Comparison of ENCODE assay signal across 8 mouse cellular contexts in the genomic region with DNA sequence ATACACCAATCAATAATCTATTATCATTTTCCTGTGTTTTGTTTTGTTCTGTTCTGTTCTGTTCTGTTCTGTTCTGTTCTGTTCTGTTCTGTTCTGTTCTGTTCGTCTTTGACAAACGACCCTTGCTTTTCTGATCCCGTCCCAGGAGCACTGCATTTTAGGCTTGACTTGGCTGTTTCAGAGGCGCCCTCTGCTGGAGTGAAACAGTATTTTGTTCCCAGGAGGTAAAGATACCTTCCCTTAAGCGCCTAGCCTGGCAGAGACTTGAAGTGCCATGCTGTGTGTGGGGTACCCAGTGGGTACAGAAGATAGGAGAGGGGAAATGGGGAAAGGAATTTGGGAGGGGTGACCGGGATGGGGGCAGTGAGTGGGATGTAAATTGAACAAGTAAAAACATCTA. TPM values are rescaled to one million over a fixed set of nuclear protein-coding genes. Genes with fewer than 3 reads are reported as not detected.
DNase-seq lines count a peak whose midpoint lies in the region; ATAC-seq and TF ChIP-seq lines count a peak whose summit lies in the region.

No protein-coding gene starts in this region.

- WGBS in kidney, embryonic 16.5 days: 30% methylated on average over 6 of the region's 6 CpGs
- whole genome bisulfite sequencing in limb, embryonic 11.5 days: 36% methylated on average over 6 of the region's 6 CpGs

- H3K9me3 ChIP-seq in kidney, embryonic 16.5 days (ENCODE audit: low read length): no peaks in the 10 kb centered on the region
- H3K9me3 ChIP-seq in limb, embryonic 11.5 days (ENCODE audit: control insufficient read depth, low read length): no peaks in the 10 kb centered on the region

- TF ChIP-seq CTCF in Patski (IDR thresholded peaks at IDR 0.05): peak; percentile 73

- in situ Hi-C loops in Patski (cut with MboI; ENCODE audit: low pct_unique_long_range_greater_than_20kb): no loop called here

- no peak overlapping the region for H3K27ac ChIP-seq in kidney, embryonic 16.5 days (ENCODE audit: low read length)
- no peak overlapping the region for H3K27ac ChIP-seq in limb, embryonic 11.5 days (replicated peaks; ENCODE audit: low read depth, low read length)

- H3K4me1 ChIP-seq in kidney, embryonic 16.5 days (ENCODE audit: insufficient read depth, low read length): no peaks in the 10 kb centered on the region
- no peaks in the 10 kb centered on the region for H3K4me1 ChIP-seq in limb, embryonic 11.5 days (ENCODE audit: control insufficient read depth, insufficient read depth, low read length)

- DNase-seq in kidney, adult 18-20 months: peak; percentile 52
- DNase-seq in Patski (ENCODE audit: low read depth, low spot score): no peak
- DNase-seq in embryo, embryonic 9.5 days (ENCODE audit: extremely low spot score): peak; percentile 25
- peak; percentile 67 for DNase-seq in limb, embryonic 11.5 days (ENCODE audit: low spot score)
- DNase-seq in retina, embryonic 14.5 days (ENCODE audit: low spot score): peak; percentile 48
- DNase-seq in cerebellum, adult 11 months: no peak

- POLR2A ChIA-PET in Patski (lab: Charles Lee): interaction anchor here (0.7 kb wide), 1 partner anchor 95 kb away, joined by 4 read pairs; no protein-coding TSS in a partner anchor

- no peak overlapping the region for H3K4me2 ChIP-seq in kidney, embryonic 16.5 days (replicated peaks; ENCODE audit: low read depth, low read length)
- no peak overlapping the region for H3K4me2 ChIP-seq in limb, embryonic 11.5 days (ENCODE audit: low read depth, severe bottlenecking)

- no peak for ATAC-seq in kidney, embryonic 16.5 days (ENCODE audit: low FRiP score, low TSS enrichment)
- ATAC-seq in CD4-positive, CD25-positive, alpha-beta regulatory T cell, adult 4 months: peak; percentile 63
- ATAC-seq in Patski: no peak
- no peak for ATAC-seq in limb, embryonic 11.5 days (ENCODE audit: insufficient number of reproducible peaks, low FRiP score, low TSS enrichment, low read depth)

- CTCF ChIA-PET in Patski (lab: Charles Lee): interaction anchor here (0.8 kb wide), 1 partner anchor 20 kb away, joined by 3 read pairs; no protein-coding TSS in a partner anchor

- H3K9ac ChIP-seq in kidney, embryonic 16.5 days (replicated peaks; ENCODE audit: low read length): no peak overlapping the region
- no peak overlapping the region for H3K9ac ChIP-seq in limb, embryonic 11.5 days (ENCODE audit: low read length)

- H3K4me3 ChIP-seq in kidney, embryonic 16.5 days (ENCODE audit: low read length): no peak overlapping the region
- no peak overlapping the region for H3K4me3 ChIP-seq in limb, embryonic 11.5 days (ENCODE audit: low read depth, low read length)

- H3K36me3 ChIP-seq in kidney, embryonic 16.5 days (ENCODE audit: insufficient read depth, low read length): no peaks in the 10 kb centered on the region
- H3K36me3 ChIP-seq in limb, embryonic 11.5 days (ENCODE audit: control insufficient read depth, insufficient read depth, low read length): no peaks in the 10 kb centered on the region

- H3K27me3 ChIP-seq in kidney, embryonic 16.5 days (ENCODE audit: insufficient read depth, low read length): no peaks in the 10 kb centered on the region
- H3K27me3 ChIP-seq in Patski: peaks cover 12% of the 10 kb centered on the region
- H3K27me3 ChIP-seq in limb, embryonic 11.5 days (ENCODE audit: control insufficient read depth, insufficient read depth, low read length): no peaks in the 10 kb centered on the region

RNA-seq across cellular contexts. Expression of a gene that starts 21.5 kb away (rescaled TPM):
- 1.00 and 1.5 TPM in 2 replicates for polyA plus RNA-seq in kidney, embryonic 16.5 days (2015; fragmentation: Nextera tagmentation; extraction: Ambion mirVana)
- under 1 TPM; 0.39 to 0.85 TPM for polyA plus RNA-seq in CD4-positive, CD25-positive, alpha-beta regulatory T cell, adult 4 months (2017; shearing (Covaris generic))
- 0.01 TPM for polyA plus RNA-seq in Patski (2021)
- polyA plus RNA-seq in limb, embryonic 11.5 days (2014; fragmentation: Nextera tagmentation; extraction: Ambion mirVana): 0.17 and 0.21 TPM in 2 replicates

RNA-seq across cellular contexts. Expression of a gene that starts 35.5 kb away (rescaled TPM):
- not detected in 2 replicates for polyA plus RNA-seq in kidney, embryonic 16.5 days (2015; fragmentation: Nextera tagmentation; extraction: Ambion mirVana)
- 1 to 10 TPM in 1 of 2 experiments, under 1 TPM in 1; 0.38 to 1.2 TPM for polyA plus RNA-seq in CD4-positive, CD25-positive, alpha-beta regulatory T cell, adult 4 months (2017; shearing (Covaris generic))
- not detected for polyA plus RNA-seq in Patski (2021)
- polyA plus RNA-seq in limb, embryonic 11.5 days (2014; fragmentation: Nextera tagmentation; extraction: Ambion mirVana): 0.17 TPM in 1 of 2 replicates, not detected in the other

RNA-seq across cellular contexts. Expression of a gene that starts 51.4 kb away (rescaled TPM):
- 1.2 and 1.3 TPM in 2 replicates for polyA plus RNA-seq in kidney, embryonic 16.5 days (2015; fragmentation: Nextera tagmentation; extraction: Ambion mirVana)
- polyA plus RNA-seq in CD4-positive, CD25-positive, alpha-beta regulatory T cell, adult 4 months (2017; shearing (Covaris generic)): 1 to 10 TPM in 1 of 2 experiments, under 1 TPM in 1; 0.86 to 1.5 TPM
- polyA plus RNA-seq in Patski (2021): 0.27 TPM
- 1.8 and 2.1 TPM in 2 replicates for polyA plus RNA-seq in limb, embryonic 11.5 days (2014; fragmentation: Nextera tagmentation; extraction: Ambion mirVana)

Comparison
In these comparisons a context has a peak if more than half of its experiments do, and no peak if none do; other contexts are left out.
1. DNase-seq: peak in kidney, adult 18-20 months (single experiment), embryo, embryonic 9.5 days (single experiment), limb, embryonic 11.5 days (single experiment) and retina, embryonic 14.5 days (single experiment); none in Patski (single experiment) and cerebellum, adult 11 months (single experiment).